Mouse (Mus musculus) layer of hippocampus, adult 9-11 months (tissue): Measurements from ENCODE around the gene Tekt4.

Source experiments
- DNase-seq: peaks from one replicate; pipeline ENCODE4 v3.0.0; 2022

The Tekt4 gene

DNA sequence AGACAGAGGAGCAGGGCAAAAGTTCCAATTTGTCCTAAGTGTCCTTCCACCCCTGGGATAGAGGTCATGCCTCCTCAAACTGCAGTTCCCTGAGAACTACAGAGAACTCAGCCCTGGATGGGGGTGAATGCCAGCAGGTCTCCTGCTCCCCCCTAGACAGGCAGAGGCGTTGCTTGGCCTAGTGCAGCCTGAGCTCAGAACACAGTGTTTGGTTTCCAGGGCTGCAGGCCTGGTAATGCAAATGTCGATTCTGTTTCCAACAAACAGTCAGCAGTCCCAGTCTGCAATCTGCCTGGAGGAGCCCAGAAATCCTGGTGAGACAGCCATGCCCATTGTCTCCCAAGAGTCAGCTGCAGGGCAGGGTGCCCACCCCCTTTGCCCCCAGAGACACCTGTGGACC is at the start of gene Tekt4:
TSS of gene Tekt4 (plus strand) at position 344 of the 400 bp plus-strand sequence.
- DNase-seq, result peak; percentile 72

DNA sequence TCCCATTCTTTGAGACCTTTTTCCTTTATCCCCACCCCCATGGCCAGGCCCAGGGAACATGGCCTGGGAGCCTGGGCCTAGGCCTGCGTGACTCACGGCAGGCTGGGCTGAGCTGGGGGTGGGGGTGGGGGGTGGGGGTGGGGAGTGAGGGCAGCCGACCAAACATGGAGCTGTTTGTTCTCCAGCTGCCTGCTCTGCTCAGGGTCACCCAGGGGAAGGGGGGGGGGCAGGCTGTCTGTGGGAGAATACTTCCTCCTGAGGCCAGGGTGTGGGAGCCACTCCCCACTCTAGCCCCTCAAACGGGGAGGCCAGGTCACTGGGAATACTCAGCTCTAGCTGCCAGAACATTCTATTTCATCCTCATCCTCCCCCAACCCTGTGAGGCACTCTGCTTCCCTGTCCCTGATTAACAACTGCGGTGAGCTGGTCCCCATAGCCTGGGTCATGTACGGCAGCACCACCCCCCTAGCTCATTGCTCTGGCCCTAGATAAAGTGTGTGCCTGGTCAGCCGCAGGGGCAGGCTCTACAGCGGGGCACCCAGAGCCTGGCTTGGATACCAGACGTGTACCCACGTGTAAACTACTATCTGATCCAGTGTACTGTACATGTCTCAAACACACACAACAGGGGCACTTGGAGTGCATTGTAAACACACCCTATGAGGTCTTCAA is 49.1 kb upstream of the Tekt4 start:
- DNase-seq, result no peak

DNA sequence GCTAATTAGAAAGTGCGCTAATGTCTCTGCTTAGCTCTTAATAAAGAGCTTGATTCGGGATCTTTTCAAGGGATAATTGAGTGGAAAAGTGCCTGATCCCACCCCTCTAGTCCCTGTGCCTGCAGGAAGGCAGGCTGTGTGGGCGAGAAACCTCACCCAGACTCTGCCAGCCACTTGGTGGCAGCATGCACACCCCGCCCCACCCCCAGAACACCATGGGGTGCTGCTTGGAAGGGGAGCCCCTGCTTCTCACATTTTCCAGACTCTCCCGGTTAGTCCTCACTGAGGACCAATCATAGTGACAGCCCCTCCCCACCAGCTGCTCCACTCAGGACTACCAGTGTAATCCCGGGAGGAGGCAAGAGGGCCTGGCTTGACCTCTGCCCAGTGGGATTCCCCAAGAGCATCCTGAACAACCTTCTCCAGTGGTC is 48.4 kb upstream of the Tekt4 start:
- peak; percentile 74 for DNase-seq

DNA sequence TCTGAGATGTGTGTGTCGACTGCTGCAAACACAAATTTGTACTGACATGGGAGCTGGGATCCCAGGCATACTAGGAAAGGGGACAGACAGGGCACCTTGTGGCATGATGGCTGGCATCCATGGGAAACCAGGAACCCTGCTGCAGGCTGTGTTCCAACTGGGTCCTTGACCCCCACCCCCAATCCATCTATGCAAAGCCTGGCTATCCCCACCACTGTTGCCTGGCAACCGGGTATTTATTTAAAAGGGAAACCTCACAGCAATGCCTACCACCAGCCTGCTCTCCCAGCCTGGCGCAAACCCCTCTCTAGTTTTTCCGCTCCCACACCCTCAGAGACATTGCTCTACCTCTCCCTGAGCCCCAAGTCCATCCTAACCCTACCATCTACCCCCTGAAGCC is 47.1 kb upstream of the Tekt4 start:
- no peak for DNase-seq

DNA sequence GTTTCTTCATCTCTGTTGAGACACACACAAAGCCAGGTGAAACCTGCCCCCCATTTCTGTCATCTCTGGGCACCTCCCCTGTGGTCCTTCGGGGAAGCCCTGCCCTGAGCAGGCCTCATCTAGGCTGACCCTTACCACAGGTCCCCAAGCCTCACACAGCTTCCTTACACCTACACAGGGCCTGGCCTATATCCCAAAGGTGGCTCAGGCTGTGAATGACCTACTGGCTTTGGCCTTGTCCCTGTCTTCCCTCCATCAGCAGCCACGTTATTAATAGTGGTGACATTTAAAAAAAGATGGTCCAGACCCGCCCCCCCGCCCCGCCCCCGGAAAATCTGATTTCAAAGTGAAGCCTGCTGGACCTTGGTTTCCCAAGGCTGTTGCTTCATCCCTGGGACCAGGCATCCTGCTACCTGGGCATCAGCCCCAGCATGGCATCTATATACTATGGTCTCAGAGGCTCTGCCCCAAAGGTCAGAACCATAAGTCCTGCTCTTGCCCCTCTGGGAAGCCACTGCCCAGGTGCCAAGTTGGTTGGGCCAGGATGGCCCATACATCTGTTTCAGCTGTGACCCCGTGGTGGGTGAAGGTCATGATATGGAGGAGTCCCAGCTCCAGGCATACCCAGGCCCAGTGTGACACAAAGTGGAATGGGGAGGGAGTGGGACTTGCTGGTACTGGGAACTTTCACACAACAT is 46.0 kb upstream of the Tekt4 start:
- DNase-seq, result no peak

DNA sequence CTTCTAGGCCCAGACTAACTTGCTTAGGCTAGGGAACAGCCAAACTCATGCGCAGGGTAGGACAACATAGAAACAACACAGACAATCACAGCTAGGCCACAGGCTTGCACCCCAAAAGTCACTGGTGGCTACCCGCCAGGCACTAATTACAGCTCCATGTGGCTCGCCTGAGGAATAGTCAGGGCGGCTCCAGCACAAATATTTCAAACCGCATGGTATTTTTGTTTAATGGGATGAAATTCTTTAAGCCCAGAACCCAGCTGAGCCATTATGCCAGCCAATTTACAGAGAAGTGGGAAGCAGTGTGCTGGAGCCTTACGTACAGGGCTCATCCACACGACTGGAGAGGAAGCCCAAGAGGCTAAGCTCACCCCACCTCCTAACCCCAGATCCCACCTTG is 44.8 kb upstream of the Tekt4 start:
- DNase-seq, result no peak

DNA sequence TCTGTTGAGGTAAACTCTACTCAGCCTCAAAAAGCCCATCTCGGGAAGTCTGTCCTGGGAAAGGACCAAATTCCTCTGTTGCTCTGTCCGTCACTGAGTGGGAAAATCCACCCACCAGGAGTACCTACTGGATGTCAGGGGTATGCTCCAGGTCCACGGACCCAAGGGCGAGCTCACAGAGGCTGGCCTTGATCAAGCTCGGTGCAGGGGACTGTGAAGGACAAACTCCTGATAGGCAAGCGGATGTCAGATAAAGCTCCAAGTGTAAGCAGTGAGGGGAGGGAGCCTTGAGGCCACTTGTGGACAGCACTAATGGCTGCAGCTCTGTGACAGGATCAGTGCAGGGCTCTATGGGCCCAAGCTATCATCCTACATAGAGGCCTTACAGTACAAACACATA is 44.2 kb upstream of the Tekt4 start:
- no peak for DNase-seq

DNA sequence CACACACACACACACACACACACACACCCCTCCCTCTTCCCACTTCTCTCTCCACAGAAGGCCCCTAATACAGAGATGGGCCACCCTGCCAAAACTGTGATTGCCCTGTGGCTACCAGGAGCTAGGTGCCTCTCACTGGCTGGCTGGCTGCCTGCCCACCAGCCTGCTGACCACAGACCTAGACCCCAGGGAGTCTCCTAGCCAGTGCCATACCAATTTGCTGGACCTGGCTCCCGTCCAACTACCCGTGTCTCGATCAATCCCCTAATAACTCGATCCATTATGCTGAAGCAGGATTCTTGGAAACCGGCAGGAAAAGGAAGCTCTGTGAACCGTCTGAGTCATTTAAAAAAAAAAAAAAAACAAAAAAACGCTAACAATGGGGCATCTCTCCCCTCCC is 43.6 kb upstream of the Tekt4 start:
- no peak for DNase-seq

DNA sequence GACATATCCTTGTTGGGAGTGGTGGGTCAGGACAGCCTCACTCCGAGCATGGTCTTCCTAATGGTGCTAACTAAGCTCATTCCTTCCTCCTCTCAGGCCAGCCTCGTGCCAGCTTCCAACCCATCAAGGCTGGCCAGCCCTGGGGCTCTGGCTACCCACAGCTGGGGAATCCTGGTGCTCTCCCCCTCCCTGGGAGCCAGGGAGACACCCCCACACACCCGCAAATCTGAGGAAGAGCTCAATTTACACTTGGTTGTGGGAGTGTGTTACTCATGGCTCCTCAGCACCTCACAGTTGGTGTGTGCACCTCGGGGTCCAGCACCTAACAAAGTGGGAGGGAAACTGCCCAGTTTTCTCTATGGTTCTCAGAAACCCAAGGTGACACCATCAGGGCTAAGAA is 43.2 kb upstream of the Tekt4 start:
- no peak for DNase-seq

DNA sequence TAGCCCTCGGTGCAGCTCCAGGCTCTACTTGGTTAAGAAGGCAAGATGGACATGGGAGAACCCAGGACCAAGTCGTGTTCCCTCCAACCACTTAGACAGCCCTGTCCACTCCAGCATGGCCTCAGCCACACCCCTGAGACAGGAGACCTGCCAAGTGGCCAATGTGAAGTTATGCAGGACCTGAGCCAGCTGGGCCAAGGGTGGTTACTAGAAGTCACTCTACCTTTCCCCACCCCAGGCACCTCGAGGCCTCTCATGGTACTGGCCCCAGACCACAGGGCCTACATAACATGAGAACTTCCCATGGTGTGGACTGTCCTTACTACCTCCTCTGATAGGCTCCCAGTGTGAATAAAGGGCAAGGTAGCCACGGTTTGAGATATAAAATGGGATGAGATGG is 40.2 kb upstream of the Tekt4 start:
- DNase-seq, result no peak

DNA sequence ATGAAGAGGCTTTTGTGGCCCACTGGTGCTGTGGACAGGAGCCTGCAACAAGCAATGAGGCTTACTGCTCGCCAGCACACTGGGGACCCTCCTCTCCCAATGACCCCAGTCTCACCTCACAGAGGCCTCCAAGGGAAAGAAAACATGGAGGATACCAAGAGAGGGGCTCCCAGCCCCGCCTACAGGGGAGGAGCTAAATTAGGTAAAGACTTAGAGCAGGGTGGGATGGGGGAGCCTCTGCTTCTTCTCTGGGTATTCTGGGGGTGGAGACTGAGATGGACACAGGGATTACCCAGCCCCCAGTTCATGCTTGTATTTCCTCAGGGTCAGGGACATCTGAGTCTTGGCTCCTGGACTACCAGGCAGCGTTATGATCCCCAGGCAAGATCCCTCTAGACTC is 39.5 kb upstream of the Tekt4 start:
- no peak for DNase-seq

DNA sequence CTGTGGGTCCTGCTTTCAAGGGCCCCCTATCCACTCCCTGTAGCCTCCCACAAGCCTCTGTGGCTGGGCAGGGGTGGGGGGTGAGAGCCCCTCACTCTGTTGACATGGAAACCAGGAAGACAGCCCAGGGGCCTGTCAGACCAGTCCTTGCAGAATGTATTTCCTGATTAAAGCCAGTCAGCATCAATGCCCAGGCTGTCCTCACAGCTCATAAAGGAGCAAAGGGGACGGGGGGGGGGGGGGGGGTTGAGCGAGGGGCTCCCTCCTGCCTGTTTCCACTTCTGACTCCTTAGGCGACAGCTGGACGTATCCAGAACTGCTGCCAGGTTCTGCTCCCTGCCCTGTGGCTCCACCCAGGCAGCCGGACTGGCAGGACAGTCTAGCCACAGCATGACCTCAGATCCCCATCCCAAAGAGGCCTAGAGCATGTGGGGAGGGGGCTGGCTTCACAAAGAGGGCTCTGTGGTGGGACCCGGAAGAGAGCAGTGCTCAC is 38.9 kb upstream of the Tekt4 start:
- no peak for DNase-seq

DNA sequence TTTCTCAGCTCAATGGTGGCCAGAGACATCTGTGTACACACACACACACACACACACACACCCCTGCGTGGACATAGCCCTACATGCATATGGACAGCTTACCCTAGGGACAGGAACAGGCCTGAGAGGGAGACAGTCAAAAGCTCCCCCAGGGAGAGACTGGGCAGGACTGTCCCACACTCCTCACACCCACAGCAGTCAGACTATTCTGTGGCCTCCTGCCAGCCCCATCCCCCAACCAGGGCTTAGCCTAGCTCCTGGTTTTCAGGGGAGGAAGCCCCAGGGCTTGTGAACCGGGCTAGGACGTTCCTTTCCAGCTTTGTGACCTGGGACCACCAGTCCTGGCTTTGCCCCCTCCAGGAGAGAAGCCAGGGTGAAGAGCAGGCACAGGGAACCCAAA is 38.2 kb upstream of the Tekt4 start:
- no peak for DNase-seq

DNA sequence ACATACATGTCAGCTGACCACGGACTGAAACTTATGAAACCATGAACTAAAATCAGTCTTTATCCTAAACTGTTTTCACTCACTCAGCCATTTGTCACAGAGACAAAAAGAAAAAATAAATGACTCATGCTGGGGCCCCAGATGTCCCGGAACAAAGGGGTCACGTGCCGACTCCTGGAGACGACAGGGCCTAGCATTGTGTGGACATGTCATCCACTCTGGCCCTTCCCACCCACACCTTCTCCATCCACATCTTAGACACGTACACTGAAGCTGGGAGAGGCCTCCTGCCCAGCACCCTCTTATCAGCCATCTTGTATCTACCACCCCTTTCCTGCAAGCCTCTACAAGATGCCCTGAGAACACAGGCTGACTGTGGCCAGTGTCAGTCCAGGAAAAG is 36.4 kb upstream of the Tekt4 start:
- no peak for DNase-seq

DNA sequence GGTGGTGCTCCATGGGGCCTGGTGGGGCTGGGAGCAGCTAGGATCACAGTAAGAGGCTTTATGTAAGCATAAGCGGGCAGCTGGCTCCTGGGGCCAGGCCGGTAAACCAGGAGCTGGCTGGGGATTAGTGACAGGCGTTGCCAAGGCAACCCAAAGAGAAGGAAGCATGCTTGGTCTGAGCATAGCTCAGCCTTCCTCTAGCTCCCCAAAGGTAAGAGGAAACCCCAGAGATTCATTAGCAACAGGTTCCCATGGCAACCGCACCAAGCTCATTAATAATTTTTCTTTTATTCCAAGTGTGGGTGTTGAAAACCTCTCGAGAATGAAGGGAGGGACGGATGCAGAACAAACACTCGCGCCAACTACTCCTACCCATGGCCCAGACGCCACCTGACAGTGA is 35.5 kb upstream of the Tekt4 start:
- peak; percentile 74 for DNase-seq

DNA sequence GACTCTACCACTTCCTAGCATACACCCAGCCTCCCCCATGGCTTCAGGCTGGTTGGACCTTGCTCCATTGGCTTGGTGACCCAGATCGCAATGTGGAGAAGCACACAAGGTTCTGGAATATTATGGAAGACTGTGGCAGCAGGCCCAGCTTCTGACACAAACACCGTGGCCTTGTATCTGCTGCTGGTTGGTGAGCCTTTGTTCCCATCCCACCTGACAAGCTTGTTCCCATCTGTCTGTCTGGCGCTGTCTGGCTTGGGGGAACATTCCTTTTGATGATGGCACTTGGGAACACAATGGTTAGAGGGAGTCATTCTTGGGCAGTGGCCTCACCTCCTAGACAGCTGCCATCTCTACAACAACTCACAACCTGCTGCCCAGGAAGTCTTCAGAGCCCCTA is 33.4 kb upstream of the Tekt4 start:
- peak; percentile 50 for DNase-seq

DNA sequence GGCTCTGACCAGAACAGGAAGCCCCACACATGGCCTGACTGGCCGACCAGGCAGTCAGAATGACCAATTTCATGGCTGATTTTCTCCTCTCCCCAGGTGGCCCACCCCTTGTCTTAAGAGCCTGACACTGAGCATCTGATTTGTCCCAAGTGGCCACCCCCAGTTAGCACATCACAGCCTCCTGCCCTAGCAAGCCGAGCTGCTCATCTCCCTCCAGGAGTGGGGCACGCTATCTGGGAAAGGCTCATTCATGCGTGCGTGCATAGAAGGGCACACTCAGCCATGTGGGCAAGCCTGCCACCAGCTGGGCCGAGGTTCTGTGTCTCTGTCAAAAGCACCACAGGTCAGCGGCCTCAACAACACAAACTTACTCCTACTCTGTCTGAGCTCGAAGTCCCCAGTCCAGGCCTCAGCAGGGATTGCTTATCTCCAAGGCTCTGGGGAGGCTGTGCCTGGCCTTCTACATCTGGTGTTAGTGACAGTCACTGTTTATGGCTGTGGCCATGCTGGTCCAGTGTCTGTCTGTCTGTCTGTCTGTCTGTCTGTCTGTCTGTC is 29.8 kb upstream of the Tekt4 start:
- no peak for DNase-seq

DNA sequence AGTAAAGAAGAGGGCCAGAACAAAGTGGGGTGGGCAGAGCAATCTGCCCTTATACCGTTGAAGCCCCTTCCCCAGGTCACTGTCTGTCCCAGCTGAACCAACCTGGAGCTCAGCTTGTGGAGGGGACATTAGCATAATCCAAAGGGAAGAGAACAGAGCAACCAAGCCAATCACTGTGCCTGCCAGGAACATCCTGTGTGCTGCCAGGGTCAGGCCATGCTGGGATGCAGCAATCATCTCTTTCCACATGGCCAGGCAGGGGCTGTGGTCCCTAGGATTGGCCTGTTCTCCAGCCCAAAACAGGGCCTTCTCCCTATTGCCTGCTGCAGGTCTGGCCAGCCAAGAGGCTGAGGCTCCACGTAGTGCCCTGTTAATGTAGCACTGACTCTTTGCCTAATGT is 28.4 kb upstream of the Tekt4 start:
- no peak for DNase-seq

DNA sequence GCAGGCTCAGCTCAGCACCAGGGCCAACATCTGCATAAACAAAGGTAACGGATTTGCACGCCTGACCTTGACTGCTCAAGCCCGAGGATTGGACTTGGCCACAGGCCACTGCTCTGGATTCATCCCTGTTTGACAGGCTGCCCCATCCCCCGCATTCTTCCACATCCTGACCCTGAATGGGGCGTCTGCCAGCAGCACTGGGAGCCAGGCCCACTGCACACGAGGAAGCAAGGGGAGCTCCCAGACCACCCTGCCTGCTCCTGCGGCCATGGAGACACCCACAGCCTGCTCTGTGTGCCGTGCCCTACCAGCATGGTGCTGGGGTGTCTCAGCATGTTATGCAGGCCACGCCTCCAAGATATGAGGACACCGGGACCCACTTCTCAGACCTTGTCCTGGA is 27.0 kb upstream of the Tekt4 start:
- no peak for DNase-seq

DNA sequence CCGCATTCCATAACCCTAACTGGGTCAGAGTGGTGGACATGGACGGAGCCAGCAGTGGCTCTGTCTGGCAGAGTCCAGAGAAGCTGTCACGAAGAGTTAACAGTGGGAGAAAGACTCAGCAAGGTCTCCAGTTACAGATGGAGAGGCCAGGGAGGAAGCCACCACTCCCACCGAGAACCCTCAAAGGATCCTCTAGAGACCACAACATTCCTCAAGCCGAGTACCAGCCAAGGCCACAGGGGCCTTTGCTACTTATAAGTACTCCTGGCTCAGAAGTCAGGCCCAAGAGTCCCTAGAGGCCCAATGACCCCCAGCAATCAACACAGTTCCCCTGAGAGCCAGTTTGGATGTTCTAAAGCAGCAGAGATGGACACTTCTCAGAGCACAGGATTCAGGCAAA is 25.2 kb upstream of the Tekt4 start:
- DNase-seq, result no peak

DNA sequence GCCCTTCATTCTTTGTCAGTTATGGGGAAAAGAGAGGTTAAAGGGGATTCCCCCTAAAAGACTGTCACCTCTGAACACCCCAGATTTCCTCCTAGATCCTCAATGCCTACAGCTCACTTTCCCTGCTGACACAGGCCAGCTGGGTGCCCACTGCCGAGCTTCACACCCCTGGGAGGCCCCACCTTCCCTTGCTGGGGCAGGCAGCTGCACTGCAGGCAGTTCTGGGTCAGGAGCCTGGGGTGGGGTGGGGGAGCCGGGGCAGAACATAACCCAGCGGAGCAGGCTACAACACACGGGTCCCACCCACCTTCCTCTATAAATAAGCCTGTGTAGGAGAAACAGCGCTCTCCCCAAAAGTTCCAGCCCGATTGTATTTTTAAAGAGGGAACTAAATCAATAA is 24.5 kb upstream of the Tekt4 start:
- no peak for DNase-seq

DNA sequence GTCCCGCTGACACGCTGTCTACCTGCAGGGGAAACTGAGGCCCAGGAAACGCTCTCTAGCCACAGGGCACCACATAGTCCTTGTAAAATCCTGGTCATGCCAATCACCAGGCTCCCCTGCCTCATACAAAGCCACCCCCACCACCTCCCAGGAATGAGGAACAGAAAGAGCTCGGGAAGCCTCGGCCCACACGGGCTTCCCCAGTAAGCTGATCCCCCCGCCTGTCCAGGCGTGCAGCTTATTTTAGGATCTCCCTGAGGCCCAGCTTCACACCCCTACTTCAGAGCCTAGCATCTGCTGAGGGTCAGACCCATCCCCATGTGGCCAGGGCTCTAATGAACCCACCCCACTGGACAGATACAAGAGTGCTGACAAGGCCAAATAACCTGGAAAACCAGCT is 23.9 kb upstream of the Tekt4 start:
- no peak for DNase-seq

DNA sequence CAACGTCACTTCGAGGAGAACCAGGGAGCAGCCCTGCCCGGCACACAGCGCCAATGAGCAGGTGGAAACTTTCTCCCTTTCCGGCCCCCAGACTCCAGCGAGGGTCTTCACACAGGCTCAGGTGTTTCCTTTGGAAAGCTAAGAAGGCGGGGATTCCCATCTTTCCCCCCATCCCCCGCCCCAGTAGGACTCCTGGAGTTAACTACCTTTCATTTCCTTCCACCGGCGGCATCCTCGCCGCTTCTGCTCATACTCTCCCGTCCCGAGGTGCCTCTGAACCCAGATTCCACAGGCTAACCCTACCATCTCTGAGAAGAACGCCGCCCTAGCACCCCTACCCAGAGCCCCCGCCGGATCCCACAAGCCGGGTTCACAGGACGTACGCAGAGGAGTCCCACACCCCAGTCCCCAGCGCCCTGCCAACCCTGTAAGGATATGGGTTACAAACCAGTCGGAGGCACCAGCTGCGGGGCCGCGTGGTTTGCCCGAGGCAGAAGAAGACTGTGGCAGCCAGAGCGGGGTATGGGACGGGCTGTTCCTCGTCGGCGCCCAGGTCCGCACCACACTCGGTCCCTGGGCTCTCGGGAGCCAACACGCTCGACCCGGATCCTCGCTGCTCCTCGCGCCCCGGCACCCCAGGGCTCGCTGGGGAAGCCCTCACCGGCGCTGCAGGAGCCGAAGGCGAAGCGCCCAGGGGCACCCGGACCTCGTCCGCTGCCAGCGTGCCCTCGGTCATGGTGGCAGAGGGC is 21.8 kb upstream of the Tekt4 start:
- DNase-seq, result no peak

DNA sequence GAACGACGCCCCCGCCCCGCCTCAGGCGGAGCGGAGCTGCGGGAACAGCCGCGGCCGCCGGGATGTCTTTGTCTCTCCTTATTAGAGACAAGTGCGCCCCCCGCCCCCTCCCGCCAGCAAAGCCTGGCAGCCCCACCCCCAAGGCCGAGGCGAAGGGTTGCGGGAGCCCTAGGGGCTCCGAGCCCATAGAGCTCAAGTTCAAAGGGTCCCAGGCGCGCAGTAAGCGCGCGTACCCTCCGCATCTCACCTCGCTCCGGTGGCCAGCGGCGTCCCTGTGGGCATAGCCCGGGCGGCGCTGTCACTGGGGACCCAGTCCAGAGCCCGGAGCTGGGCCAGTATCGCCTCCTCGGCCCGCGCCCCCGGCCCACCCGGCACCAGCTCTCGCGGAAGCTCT is 21.2 kb upstream of the Tekt4 start:
- DNase-seq, result no peak
